Mouse (Mus musculus) adrenal gland, postnatal 36 days (tissue): ENCODE measurements around the gene Syce3. TPM values are rescaled to one million over a fixed set of nuclear protein-coding genes. Genes with fewer than 3 reads are reported as not detected.
A peak's percentile ranks its signal among the peaks of the same experiment; 100 is the strongest.

ENCODE experiments used
- DNase-seq, 2 experiments: peaks; one replicate each; pipeline ENCODE4 v3.0.0; 2021; ENCODE audit warnings: mixed read lengths in 1 of 2
- total RNA-seq, 2 experiments: library from RNA; stranded (reverse); gene quantifications; 2 replicates each; pipeline ENCODE4 v1.2.3; 2021

Syce3 gene
- total RNA-seq, 2 experiments from 2014 or later = not detected

DNA sequence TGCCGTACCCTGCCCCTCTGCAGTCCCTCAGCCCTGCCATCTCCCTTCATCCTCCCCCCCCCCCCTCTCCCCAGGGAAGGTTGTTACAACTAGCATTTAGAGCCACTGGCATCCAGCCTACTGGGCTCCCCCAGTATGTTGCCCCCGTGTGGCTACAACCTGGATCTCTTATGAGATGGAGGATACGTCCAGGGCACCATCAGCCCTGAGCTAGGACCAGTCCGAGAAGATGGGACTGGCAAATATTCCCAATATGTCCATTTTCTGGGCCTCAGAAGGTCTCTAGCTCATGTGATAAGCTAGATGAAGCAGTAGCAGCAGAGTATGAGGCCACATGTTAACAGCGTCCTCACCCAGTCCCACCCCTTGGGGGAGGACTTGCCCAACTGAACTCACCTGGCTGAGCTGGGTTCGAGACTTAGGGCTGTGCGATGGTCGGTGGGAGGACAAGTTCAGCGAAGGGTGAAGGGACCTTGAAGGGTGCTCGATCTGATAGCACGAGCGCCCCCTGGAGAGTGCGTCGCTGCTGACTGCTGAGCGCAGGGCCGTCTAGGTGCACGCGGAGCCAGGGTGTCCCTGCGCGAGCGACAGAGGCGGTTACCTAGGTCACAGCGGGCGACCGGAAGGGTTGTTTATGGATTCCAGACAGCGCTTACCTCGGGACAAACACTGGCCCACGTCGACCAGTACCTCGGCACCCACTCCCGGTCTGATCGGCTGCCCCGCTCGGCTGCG, 37.1 kb downstream of the Syce3 start:
- DNase-seq = peak; percentile 89 to 91

DNA sequence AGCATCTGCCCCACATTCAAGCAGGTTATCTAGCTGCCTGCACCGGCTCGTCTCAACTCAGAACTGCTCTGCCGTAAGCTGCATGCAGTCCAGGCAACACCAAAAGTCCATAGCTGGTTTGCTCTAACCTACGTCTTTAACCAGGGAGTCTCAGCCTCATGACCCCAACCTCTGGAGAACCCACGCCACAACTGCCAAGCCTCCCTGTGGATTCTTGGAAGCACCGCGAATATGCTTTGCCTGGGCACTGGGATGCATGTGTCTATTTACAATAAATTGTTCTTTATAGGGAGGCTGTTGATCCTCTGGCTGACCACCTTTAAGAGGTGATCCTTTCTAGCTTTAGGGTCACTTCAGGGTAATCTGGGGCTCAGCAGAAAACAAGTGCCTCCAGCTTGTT, 37.8 kb downstream of the Syce3 start:
- DNase-seq = no peak

DNA sequence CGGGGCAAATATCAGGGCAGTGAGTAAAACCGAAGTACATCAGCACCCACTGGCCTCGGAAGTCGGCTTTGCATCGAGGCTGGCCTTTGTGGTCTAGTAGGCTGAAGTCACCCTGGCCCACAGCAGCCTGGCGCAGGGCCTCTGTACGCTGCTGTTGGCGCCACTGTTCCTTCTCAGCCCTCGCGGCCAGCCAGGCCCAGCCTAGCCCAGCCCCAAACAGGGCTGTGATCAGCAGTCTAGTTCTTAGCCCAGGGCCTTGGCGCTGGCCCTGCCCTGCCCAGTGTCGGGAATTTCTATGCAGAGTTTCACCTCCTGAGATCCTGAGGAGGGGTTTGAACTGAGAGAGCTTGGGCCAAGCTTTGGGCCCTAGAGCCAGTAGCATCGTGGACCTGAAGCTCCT, 38.2 kb downstream of the Syce3 start:
- DNase-seq = no peak

DNA sequence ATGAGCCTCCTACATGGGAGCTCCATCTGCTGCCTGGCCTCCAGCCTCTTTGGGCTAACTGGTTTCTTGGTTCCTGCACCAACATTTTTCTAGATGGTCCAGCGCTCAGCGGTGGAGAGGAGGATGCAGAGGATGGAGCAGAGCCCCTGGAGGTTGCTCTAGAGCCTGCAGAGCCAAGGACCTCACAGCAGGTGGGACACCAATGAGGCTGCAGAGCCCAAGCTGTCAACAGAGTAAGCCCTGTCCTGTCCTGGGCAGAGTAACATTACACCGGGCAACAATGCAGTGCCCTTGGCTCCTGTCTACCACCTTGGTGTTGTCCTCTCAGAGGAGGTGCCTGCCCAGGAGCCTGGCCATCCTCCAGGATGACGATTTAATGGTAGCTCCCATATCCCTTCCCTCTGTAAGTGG, 45.2 kb downstream of the Syce3 start:
- no peak for DNase-seq

DNA sequence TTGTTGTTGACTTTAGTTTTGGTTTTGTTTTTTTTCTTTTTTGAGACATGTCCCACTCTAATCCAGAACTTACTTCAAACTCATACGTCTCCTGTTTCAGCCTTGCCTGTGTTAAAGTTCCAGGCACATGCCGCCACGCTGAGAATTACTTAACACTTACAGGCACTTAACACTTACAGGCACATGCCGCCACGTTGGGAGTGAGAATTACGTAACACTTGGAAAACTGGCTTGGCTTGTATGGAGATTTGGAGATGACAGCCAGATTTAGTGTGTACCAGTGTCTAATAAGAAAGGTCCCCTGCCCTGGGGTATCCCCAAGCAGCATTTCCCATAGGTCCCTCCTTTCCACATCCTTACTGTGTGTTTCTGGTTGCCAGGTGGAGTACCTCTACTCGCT, 47.3 kb downstream of the Syce3 start:
- DNase-seq = no peak

DNA sequence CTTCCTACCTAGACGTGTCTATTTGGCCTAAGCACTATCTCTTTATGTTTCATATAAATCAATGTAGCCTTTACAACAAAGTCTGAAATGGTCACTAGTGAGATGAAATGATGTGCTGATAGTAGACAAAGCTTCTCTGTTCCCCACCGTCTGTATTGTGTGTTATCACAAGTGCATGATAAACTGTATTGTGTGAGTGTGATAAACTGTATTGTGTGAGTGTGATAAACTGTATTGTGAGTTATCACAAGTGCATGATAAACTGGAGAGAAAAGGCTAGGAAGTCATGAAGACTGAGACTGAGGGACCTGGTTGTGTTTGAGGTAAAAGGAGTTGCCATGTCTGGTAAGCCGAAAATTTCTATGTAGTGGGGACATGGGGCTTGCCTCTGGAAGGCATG, 51.5 kb downstream of the Syce3 start:
- DNase-seq = no peak

DNA sequence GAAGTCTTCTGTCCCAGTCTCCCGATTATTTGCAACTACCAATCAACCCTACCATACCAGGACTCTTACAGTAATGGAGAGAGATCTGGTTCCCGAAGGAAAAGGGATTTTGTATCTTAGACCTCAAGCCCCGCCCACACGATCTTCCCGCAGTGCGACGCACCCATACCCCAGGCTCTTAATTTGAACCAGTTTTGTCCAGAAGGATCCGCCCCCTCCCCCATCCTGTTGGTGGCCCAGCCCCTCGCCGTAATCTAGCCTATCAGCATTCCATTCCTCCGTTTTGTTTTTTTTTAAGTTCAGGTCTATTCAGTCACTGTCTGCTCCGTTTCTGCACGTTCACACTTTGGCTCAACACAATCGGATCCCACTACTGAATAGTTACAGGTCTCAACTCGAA, 53.9 kb downstream of the Syce3 start:
- peak; percentile 73 to 81 for DNase-seq

DNA sequence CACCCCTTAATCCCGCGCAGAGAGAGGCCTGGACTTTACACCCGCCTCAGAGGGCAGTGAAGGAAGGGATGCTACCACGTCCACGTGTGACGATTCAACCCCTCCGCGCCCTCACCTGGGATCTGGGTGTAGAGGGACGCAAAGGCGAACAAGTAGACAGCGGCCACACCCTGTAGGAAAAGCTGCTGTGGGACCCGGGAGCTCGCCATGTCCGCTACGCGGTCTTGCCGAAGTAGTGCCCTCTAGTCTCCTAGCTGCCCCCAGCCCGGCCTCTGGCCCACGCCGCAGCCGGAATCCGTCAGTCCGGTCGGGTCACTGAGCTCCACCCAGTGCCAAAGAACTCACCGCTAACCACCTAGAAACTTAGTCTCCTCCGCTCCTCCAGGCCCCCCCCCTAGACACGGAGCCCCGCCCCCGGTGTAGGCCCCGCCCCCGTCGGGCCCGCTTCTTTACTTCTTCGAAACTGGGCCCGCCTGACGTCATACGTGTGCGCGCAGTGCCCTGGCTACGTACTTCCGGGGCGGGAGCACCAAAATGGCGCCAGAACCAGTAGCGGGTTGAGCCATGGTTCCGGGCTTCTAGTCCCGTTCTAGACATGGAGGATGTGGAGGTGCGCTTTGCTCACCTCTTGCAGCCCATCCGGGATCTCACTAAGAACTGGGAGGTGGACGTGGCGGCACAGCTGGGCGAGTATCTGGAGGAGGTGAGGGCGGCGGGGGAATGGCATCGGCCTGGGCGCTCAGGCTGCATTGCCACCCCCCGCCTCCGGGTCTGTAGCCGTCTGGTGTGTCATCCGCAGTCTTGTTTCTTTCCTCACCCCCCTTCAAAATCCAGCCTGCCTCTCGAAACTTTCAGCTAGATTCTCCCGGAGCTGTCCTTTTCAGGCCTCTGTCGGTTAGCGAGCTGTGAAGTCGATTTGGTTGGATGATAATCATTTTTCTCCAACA, 54.8 kb downstream of the Syce3 start, which contains the start of the genes Lmf2 and Ncaph2:
TSS of gene Lmf2 (minus strand) at position 419 of the 947 bp plus-strand sequence.
TSS of gene Ncaph2 (plus strand) at position 479 of the 947 bp plus-strand sequence.
- DNase-seq = peak; percentile 97 to 98

DNA sequence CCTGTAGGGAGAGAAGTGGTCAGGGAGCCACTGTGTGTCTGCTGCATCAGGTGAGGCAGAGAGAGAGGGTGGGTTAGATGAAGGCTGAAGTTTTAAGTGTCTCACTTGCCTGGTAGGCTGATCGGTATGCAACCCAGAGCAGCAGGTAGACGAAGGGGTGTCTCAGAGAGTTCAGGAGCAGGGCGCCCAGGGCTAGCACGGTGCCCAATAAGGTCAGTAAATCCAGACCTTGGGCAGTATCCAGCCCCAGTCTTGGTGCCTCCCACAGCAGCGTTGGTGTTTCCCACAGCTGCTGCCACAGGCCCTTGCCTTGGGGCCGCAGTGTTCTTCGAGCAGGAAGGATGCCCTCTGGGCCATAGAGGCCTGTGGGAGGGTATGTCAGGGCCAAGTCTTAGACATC, 55.8 kb downstream of the Syce3 start:
- DNase-seq = no peak

DNA sequence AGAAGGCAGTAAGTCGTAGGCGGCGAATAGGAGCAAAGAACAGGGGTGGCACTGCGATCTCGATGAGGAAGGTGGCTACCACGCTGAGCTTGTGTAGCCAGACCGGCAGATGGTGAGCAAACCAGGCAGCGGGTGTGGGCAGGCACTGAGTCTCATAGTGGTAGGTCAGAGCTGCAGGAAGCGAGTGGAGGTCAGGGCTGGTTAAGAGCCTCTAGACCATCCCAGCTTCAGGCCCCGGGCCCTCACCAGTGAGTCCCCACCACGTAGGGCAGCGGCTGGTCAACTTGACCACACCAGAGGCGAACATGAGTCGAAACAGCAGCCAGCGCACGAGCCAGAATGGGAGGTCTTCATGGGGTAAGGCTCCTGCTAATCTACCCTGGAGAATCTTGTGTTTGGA, 56.5 kb downstream of the Syce3 start:
- DNase-seq = no peak

DNA sequence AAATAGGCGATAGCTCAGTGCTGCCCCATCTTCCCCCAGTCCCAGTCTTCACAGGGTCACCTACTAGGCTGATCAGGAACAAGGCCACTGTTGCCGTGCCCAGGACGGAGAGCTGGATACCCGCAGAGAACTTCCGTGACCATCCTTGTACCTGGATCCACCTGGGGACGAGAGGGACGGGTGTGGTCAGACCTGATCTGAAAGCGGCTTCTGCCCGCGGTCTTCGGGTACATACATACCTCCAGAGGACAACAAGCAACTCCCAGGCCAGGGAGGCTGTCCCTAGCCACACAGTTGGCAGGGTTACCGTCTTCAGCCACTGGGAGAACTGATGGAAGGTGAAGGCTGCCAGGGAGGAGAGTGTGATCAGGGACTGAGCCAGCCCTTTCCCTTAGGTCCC, 57.5 kb downstream of the Syce3 start:
- DNase-seq = no peak

DNA sequence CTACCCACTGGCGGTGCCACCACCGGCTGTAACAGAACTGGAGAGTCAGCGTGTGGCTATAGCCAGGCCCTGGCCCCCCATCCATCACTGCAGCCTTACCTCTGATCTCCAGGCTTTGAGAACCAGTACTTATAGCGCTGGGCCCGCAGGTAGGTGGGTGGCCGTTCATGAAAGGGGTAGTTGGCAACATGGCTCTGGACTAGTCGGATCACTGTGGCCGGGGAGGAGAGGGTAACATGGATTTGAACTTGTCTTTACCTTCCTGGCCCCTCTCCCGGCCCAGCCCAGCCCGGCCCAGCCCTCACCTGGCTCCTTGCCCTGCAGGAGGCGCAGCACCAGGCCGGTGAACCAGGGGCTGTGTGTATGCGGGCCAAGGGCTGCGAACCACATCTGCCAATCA, 58.2 kb downstream of the Syce3 start:
- DNase-seq = no peak

DNA sequence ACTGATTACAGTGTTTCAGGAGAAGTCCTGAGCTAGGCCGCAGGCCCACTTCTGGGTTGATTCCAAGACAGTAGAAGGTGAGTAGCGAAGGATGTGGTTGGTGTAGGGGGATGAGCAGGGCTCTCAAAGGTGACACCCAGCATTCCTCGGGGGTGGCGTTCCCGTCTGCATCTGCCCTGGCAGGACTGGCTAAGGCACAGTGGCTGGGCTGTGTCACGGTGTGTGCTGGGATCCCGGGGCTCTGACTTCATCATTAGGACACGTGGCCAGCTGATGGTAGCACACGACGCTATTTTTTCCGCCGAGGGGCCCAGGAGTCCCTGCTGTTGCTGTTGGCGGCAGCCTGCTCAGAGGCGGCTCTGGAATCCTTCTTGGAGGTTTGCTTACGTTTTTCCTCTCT, 59.0 kb downstream of the Syce3 start:
- no peak for DNase-seq

DNA sequence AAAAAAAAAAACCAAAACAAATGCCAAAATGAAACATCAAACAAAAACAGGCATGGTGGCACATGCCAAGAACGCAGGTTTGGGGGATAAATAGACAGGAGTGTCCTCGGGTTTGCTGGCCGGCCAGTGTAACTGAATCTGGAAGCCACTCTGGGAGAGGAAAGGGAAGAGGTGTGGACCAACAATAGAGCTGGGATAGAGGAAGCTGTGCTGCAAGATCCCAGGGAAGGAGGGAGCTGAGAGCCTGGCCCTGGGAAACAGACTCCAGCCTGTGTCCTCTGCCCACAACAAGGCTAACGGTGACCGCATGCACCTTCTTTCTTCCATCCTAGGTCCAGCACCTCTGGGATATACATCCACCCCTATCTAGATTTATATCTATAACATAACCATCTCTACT, 59.9 kb downstream of the Syce3 start:
- peak in 1 of 2 experiments; percentile 10 for DNase-seq

DNA sequence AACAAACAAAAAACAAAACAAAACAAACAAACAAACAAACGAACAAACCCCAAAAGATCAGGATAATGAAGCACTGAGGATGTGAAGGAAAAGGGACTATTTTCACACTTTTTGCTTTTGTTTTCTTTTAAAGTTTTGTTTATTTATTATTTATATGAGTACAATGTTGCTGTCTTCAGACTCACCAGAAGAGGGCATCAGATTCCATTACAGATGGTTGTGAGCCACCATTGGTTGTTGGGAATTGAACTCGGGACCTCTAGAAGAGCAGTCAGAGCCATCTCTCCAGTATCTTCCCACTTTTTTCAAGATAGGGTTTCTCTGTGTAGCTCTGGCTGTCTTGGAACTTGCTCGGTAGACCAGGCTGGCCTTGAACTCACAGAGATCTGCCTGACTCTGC, 67.0 kb downstream of the Syce3 start:
- DNase-seq = no peak

DNA sequence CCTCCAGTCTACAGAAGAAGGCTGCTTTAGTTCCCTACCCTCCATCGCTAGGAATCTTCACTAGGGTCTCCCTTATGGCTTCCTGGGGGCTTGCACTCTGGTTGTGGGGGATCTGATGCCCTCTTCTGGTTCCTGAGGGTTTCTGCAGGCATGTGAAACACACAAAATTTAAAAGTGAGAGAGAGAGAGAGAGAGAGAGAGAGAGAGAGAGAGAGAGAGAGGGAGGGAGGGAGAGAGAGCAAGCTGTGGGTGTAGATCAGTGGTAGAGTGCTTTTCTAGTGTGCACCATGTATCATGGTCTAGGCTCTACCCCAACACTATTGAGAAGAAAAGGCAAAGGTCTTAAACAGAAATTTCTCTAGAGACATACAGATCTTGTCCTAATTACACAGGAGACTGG, 68.6 kb downstream of the Syce3 start:
- no peak for DNase-seq

Other genes with a start within 250 kb of the Syce3 start
- 100 to 1,000 TPM; 110 to 130 TPM for gene Plxnb2, start 229.7 kb downstream of the Syce3 start, total RNA-seq
- 1 to 10 TPM; 4.9 to 5.2 TPM for gene Dennd6b, start 214.0 kb downstream of the Syce3 start, total RNA-seq
- 10 to 100 TPM; 39.6 to 49.0 TPM for gene Ppp6r2, start 198.9 kb downstream of the Syce3 start, total RNA-seq
- gene Sbf1, start 95.2 kb downstream of the Syce3 start, total RNA-seq = 10 to 100 TPM; 76.7 to 88.9 TPM
- gene Adm2, start 87.8 kb downstream of the Syce3 start, total RNA-seq = not detected
- not detected for gene Miox, start 76.1 kb downstream of the Syce3 start, total RNA-seq
- 10 to 100 TPM; 36.8 to 38.2 TPM for gene Lmf2, start 54.8 kb downstream of the Syce3 start, total RNA-seq
- 10 to 100 TPM; 83.1 to 87.5 TPM for gene Ncaph2, start 54.8 kb downstream of the Syce3 start, total RNA-seq
- 10 to 100 TPM; 29.7 to 32.4 TPM for gene Sco2, start 36.7 kb downstream of the Syce3 start, total RNA-seq
- under 1 TPM; 0.33 to 0.56 TPM for gene Tymp, start 33.5 kb downstream of the Syce3 start, total RNA-seq
- gene Odf3b, start 31.2 kb downstream of the Syce3 start, total RNA-seq = not detected
- not detected for gene Klhdc7b, start 25.6 kb downstream of the Syce3 start, total RNA-seq
- 100 to 1,000 TPM in 1 of 2 experiments, 10 to 100 TPM in 1; 84.6 to 143 TPM for gene Cpt1b, start 15.4 kb upstream of the Syce3 start, total RNA-seq
- gene C730034F03Rik, start 19.1 kb upstream of the Syce3 start, total RNA-seq = 1 to 10 TPM; 1.3 to 1.4 TPM
- 1 to 10 TPM in 1 of 2 experiments, not detected in 1; 1.4 TPM for gene Gm44502, start 19.2 kb upstream of the Syce3 start, total RNA-seq
- gene Chkb, start 19.4 kb upstream of the Syce3 start, total RNA-seq = 10 to 100 TPM; 57.8 to 63.2 TPM
- 1 to 10 TPM; 6.6 to 8.5 TPM for gene Mapk8ip2, start 43.4 kb upstream of the Syce3 start, total RNA-seq
- 10 to 100 TPM; 20.7 to 22.4 TPM for gene Arsa, start 66.9 kb upstream of the Syce3 start, total RNA-seq
- 10 to 100 TPM; 30.7 to 51.0 TPM for gene Shank3, start 89.1 kb upstream of the Syce3 start, total RNA-seq
- gene Acr, start 157.8 kb upstream of the Syce3 start, total RNA-seq = not detected
- 10 to 100 TPM in 1 of 2 experiments, 1 to 10 TPM in 1; 8.4 to 10.9 TPM for gene Rabl2, start 181.4 kb upstream of the Syce3 start, total RNA-seq